ENCODE assay signal across 29 mouse cellular contexts in genomic region chr4:97784236-97784635, GRCm38 (mm10). TPM values are rescaled to one million over a fixed set of nuclear protein-coding genes. Genes with fewer than 3 reads are reported as not detected.
A peak's percentile ranks its signal among the peaks of the same experiment; 100 is the strongest.
DNase-seq lines count a peak whose midpoint lies in the region; ATAC-seq lines count a peak whose summit lies in the region.
"Had no signal": no experiment of that assay in that cellular context is flagged by ENCODE, and none has a peak within 500 bp of the region (broad histone marks: within the 10 kb centered on the region; RNA-seq: fewer than 3 reads in every experiment).

No protein-coding gene starts in this region.

- DNase-seq in forebrain, embryonic 11.5 days (ENCODE audit: low spot score) = no peak
- DNase-seq in frontal cortex, postnatal 36 days (ENCODE audit: low spot score in 2 of 2) = no peak
- DNase-seq: adrenal gland, adult 8-10 months; cerebellum, adult 8-10 months; gastrocnemius, postnatal 10 days; kidney, adult 11 months; kidney, postnatal 25 days; left cerebral cortex, postnatal 4 days; lung, adult 2 months; lung, postnatal 10 days; retina, postnatal 1 day; right cerebral cortex, postnatal 14 days; thymus, postnatal 36 days had no signal

- no peaks in the 10 kb centered on the region for H3K27me3 ChIP-seq in forebrain, embryonic 13.5 days
- H3K27me3 ChIP-seq in forebrain, embryonic 11.5 days (ENCODE audit: control insufficient read depth, insufficient read depth, low read length) = peaks cover 2% of the 10 kb centered on the region; the same call in 1 of the 2 replicates
- H3K27me3 ChIP-seq in hindbrain, embryonic 13.5 days = 0 out of 2 replicates have a peak, but pooled peaks cover 5% of the 10 kb centered on the region
- H3K27me3 ChIP-seq in hindbrain, embryonic 12.5 days = 0 out of 2 replicates have a peak, but pooled peaks cover 4% of the 10 kb centered on the region
- H3K27me3 ChIP-seq in forebrain, embryonic 16.5 days (replicated peaks; ENCODE audit: control insufficient read depth, insufficient read depth, low read length) = no peaks in the 10 kb centered on the region
- H3K27me3 ChIP-seq in intestine, embryonic 16.5 days (replicated peaks; ENCODE audit: control insufficient read depth, insufficient read depth, low read length) = no peaks in the 10 kb centered on the region
- H3K27me3 ChIP-seq: embryonic facial prominence, embryonic 12.5 days; heart, embryonic 15.5 days; neural tube, embryonic 15.5 days; stomach, embryonic 15.5 days had no signal

- WGBS in forebrain, embryonic 13.5 days = 85% methylated on average over 11 of the region's 11 CpGs
- WGBS in forebrain, embryonic 11.5 days = 91% methylated on average over 11 of the region's 11 CpGs
- 72% methylated on average over 11 of the region's 11 CpGs for whole genome bisulfite sequencing in hindbrain, embryonic 13.5 days
- 79% methylated on average over 11 of the region's 11 CpGs for WGBS in hindbrain, embryonic 12.5 days
- WGBS in forebrain, embryonic 16.5 days = 73% methylated on average over 11 of the region's 11 CpGs
- 85% methylated on average over 11 of the region's 11 CpGs for WGBS in intestine, embryonic 16.5 days

- no peak overlapping the region for H3K4me3 ChIP-seq in forebrain, embryonic 13.5 days
- no peak overlapping the region for H3K4me3 ChIP-seq in forebrain, embryonic 11.5 days (ENCODE audit: low read depth, low read length)
- H3K4me3 ChIP-seq in hindbrain, embryonic 13.5 days = no peak overlapping the region
- H3K4me3 ChIP-seq in hindbrain, embryonic 12.5 days = no peak overlapping the region
- H3K4me3 ChIP-seq in brown adipose tissue, adult 24 weeks (ENCODE audit: insufficient read depth, low read depth, low read length) = no peak overlapping the region
- H3K4me3 ChIP-seq in forebrain, embryonic 16.5 days (replicated peaks; ENCODE audit: low read length) = peak overlapping the region; percentile 19
- no peak overlapping the region for H3K4me3 ChIP-seq in intestine, embryonic 16.5 days (ENCODE audit: low read length)
- H3K4me3 ChIP-seq: embryonic facial prominence, embryonic 12.5 days; heart, embryonic 15.5 days; kidney, embryonic 15.5 days; midbrain, embryonic 15.5 days; neural tube, embryonic 15.5 days; stomach, embryonic 15.5 days had no signal

- peaks cover 64% of the 10 kb centered on the region for H3K4me1 ChIP-seq in forebrain, embryonic 13.5 days
- no peaks in the 10 kb centered on the region; the same call in 1 of the 2 replicates for H3K4me1 ChIP-seq in forebrain, embryonic 11.5 days (replicated peaks; ENCODE audit: control insufficient read depth, insufficient read depth, low read length)
- H3K4me1 ChIP-seq in hindbrain, embryonic 13.5 days (replicated peaks) = peaks cover 29% of the 10 kb centered on the region
- peaks cover 7% of the 10 kb centered on the region; the same call in 1 of the 2 replicates for H3K4me1 ChIP-seq in hindbrain, embryonic 12.5 days
- peaks cover 14% of the 10 kb centered on the region for H3K4me1 ChIP-seq in brown adipose tissue, adult 24 weeks (ENCODE audit: control insufficient read depth, insufficient read depth, insufficient read length, low read length)
- H3K4me1 ChIP-seq in forebrain, embryonic 16.5 days (replicated peaks; ENCODE audit: control insufficient read depth, insufficient read depth, low read length) = peaks cover 41% of the 10 kb centered on the region
- 0 out of 2 replicates have a peak, but pooled peaks cover 2% of the 10 kb centered on the region for H3K4me1 ChIP-seq in intestine, embryonic 16.5 days (ENCODE audit: control insufficient read depth, insufficient read depth, low read length)

- no peak for ATAC-seq in forebrain, embryonic 13.5 days
- ATAC-seq in forebrain, embryonic 11.5 days (replicated peaks; ENCODE audit: low FRiP score) = no peak
- no peak for ATAC-seq in hindbrain, embryonic 13.5 days (ENCODE audit: low FRiP score)
- no peak for ATAC-seq in hindbrain, embryonic 12.5 days (ENCODE audit: low FRiP score)
- ATAC-seq in forebrain, embryonic 16.5 days = no peak
- ATAC-seq in intestine, embryonic 16.5 days = no peak
- ATAC-seq: midbrain, embryonic 15.5 days had no signal

- no peak overlapping the region for H3K27ac ChIP-seq in forebrain, embryonic 13.5 days
- no peak overlapping the region for H3K27ac ChIP-seq in forebrain, embryonic 11.5 days (ENCODE audit: low read depth, low read length)
- H3K27ac ChIP-seq in hindbrain, embryonic 13.5 days = no peak overlapping the region
- no peak overlapping the region for H3K27ac ChIP-seq in hindbrain, embryonic 12.5 days
- H3K27ac ChIP-seq in brown adipose tissue, adult 24 weeks (replicated peaks; ENCODE audit: low read depth, low read length) = peak overlapping the region; percentile 57
- H3K27ac ChIP-seq in forebrain, embryonic 16.5 days (ENCODE audit: low read length) = peak overlapping the region; percentile 60
- H3K27ac ChIP-seq in intestine, embryonic 16.5 days (ENCODE audit: low read length) = no peak overlapping the region
- H3K27ac ChIP-seq: embryonic facial prominence, embryonic 12.5 days; heart, embryonic 15.5 days; kidney, embryonic 15.5 days; liver, embryonic 14.5 days; macrophage; midbrain, embryonic 15.5 days; neural tube, embryonic 15.5 days; stomach, embryonic 15.5 days had no signal

- H3K9me3 ChIP-seq in forebrain, embryonic 13.5 days (replicated peaks) = no peaks in the 10 kb centered on the region
- no peaks in the 10 kb centered on the region; the same call in 1 of the 2 replicates for H3K9me3 ChIP-seq in forebrain, embryonic 11.5 days (ENCODE audit: control insufficient read depth, low read length)
- no peaks in the 10 kb centered on the region for H3K9me3 ChIP-seq in hindbrain, embryonic 13.5 days
- no peaks in the 10 kb centered on the region for H3K9me3 ChIP-seq in hindbrain, embryonic 12.5 days (replicated peaks)
- no peaks in the 10 kb centered on the region for H3K9me3 ChIP-seq in forebrain, embryonic 16.5 days (ENCODE audit: control insufficient read depth, low read length)
- no peaks in the 10 kb centered on the region for H3K9me3 ChIP-seq in intestine, embryonic 16.5 days (ENCODE audit: control insufficient read depth, low read length)
- H3K9me3 ChIP-seq: embryonic facial prominence, embryonic 12.5 days; heart, embryonic 15.5 days; kidney, embryonic 15.5 days; midbrain, embryonic 15.5 days; neural tube, embryonic 15.5 days; stomach, embryonic 15.5 days had no signal

- peaks cover 32% of the 10 kb centered on the region for H3K36me3 ChIP-seq in forebrain, embryonic 13.5 days (ENCODE audit: poor library complexity, severe bottlenecking)
- peaks cover 7% of the 10 kb centered on the region for H3K36me3 ChIP-seq in forebrain, embryonic 11.5 days (ENCODE audit: control insufficient read depth, insufficient read depth, low read length)
- peaks cover 9% of the 10 kb centered on the region for H3K36me3 ChIP-seq in hindbrain, embryonic 13.5 days
- peaks cover 12% of the 10 kb centered on the region for H3K36me3 ChIP-seq in hindbrain, embryonic 12.5 days
- peaks cover 6% of the 10 kb centered on the region for H3K36me3 ChIP-seq in forebrain, embryonic 16.5 days (ENCODE audit: control insufficient read depth, insufficient read depth)
- 0 out of 2 replicates have a peak, but pooled peaks cover 8% of the 10 kb centered on the region for H3K36me3 ChIP-seq in intestine, embryonic 16.5 days (ENCODE audit: control insufficient read depth, insufficient read depth, low read length)
- H3K36me3 ChIP-seq: midbrain, embryonic 15.5 days had no signal

- H3K9ac ChIP-seq in forebrain, embryonic 13.5 days = no peak overlapping the region
- no peak overlapping the region for H3K9ac ChIP-seq in forebrain, embryonic 11.5 days (ENCODE audit: low read length)
- H3K9ac ChIP-seq in hindbrain, embryonic 13.5 days = no peak overlapping the region
- no peak overlapping the region for H3K9ac ChIP-seq in hindbrain, embryonic 12.5 days
- peak overlapping the region; percentile 22; the same call in 1 of the 2 replicates for H3K9ac ChIP-seq in forebrain, embryonic 16.5 days (replicated peaks; ENCODE audit: low read depth, low read length)
- no peak overlapping the region for H3K9ac ChIP-seq in intestine, embryonic 16.5 days (ENCODE audit: low read depth, low read length)
- H3K9ac ChIP-seq: embryonic facial prominence, embryonic 12.5 days; heart, embryonic 15.5 days; kidney, embryonic 15.5 days; liver, embryonic 14.5 days; midbrain, embryonic 15.5 days; neural tube, embryonic 15.5 days; stomach, embryonic 15.5 days had no signal

- H3K4me2 ChIP-seq in forebrain, embryonic 13.5 days = peak overlapping the region; percentile 14
- no peak overlapping the region for H3K4me2 ChIP-seq in forebrain, embryonic 11.5 days (ENCODE audit: low read depth, low read length, severe bottlenecking)
- H3K4me2 ChIP-seq in hindbrain, embryonic 13.5 days = peak overlapping the region; percentile 18; the same call in 1 of the 2 replicates
- no peak overlapping the region for H3K4me2 ChIP-seq in hindbrain, embryonic 12.5 days (replicated peaks)
- H3K4me2 ChIP-seq in forebrain, embryonic 16.5 days (ENCODE audit: low read length) = peak overlapping the region; percentile 34
- H3K4me2 ChIP-seq in intestine, embryonic 16.5 days (ENCODE audit: low read depth, low read length) = no peak overlapping the region
- H3K4me2 ChIP-seq: embryonic facial prominence, embryonic 12.5 days; heart, embryonic 15.5 days; kidney, embryonic 15.5 days; midbrain, embryonic 15.5 days; stomach, embryonic 15.5 days had no signal

RNA-seq across cellular contexts. Expression of gene E130114P18Rik, which starts 6.4 kb away (rescaled TPM):
- polyA plus RNA-seq in forebrain, embryonic 13.5 days (2015; fragmentation: Nextera tagmentation; extraction: Ambion mirVana) = 64.7 and 71.1 TPM in 2 replicates
- polyA plus RNA-seq in forebrain, embryonic 11.5 days (2014; fragmentation: Nextera tagmentation; extraction: Ambion mirVana) = 45.7 and 46.4 TPM in 2 replicates
- polyA plus RNA-seq in hindbrain, embryonic 13.5 days (2015; fragmentation: Nextera tagmentation; extraction: Ambion mirVana) = 34.2 and 37.0 TPM in 2 replicates
- 28.0 and 28.2 TPM in 2 replicates for polyA plus RNA-seq in hindbrain, embryonic 12.5 days (2016; fragmentation: Nextera tagmentation; extraction: Ambion mirVana)
- polyA plus RNA-seq in brown adipose tissue, adult 24 weeks (2012; ENCODE audit: insufficient read depth, insufficient read length, missing spikeins) = not detected in 2 replicates
- 31.0 and 34.5 TPM in 2 replicates for polyA plus RNA-seq in forebrain, embryonic 16.5 days (2015; fragmentation: Nextera tagmentation; extraction: Ambion mirVana)
- 2.5 and 2.6 TPM in 2 replicates for polyA plus RNA-seq in intestine, embryonic 16.5 days (2015; fragmentation: Nextera tagmentation; extraction: Ambion mirVana)
- polyA plus RNA-seq: G1E; liver, embryonic 14.5 days; macrophage; small intestine, adult 2 months had no signal

RNA-seq across cellular contexts. Expression of gene Nfia, which starts 11.7 kb away (rescaled TPM):
- 93.7 and 121 TPM in 2 replicates for polyA plus RNA-seq in forebrain, embryonic 13.5 days (2015; fragmentation: Nextera tagmentation; extraction: Ambion mirVana)
- 39.5 and 45.4 TPM in 2 replicates for polyA plus RNA-seq in forebrain, embryonic 11.5 days (2014; fragmentation: Nextera tagmentation; extraction: Ambion mirVana)
- 48.1 and 53.2 TPM in 2 replicates for polyA plus RNA-seq in hindbrain, embryonic 13.5 days (2015; fragmentation: Nextera tagmentation; extraction: Ambion mirVana)
- 58.4 and 62.7 TPM in 2 replicates for polyA plus RNA-seq in hindbrain, embryonic 12.5 days (2016; fragmentation: Nextera tagmentation; extraction: Ambion mirVana)
- 43.3 and 74.8 TPM in 2 replicates for polyA plus RNA-seq in brown adipose tissue, adult 24 weeks (2012; ENCODE audit: insufficient read depth, insufficient read length, missing spikeins)
- 88.3 and 97.1 TPM in 2 replicates for polyA plus RNA-seq in forebrain, embryonic 16.5 days (2015; fragmentation: Nextera tagmentation; extraction: Ambion mirVana)
- 23.7 and 24.0 TPM in 2 replicates for polyA plus RNA-seq in intestine, embryonic 16.5 days (2015; fragmentation: Nextera tagmentation; extraction: Ambion mirVana)

Comparison
In these comparisons a context has a peak if more than half of its experiments do, and no peak if none do; other contexts are left out.
1. H3K27ac ChIP-seq: peak in brown adipose tissue, adult 24 weeks (single experiment) and forebrain, embryonic 16.5 days (single experiment); none in forebrain, embryonic 13.5 days (single experiment), forebrain, embryonic 11.5 days (single experiment), hindbrain, embryonic 13.5 days (single experiment), hindbrain, embryonic 12.5 days (single experiment) and intestine, embryonic 16.5 days (single experiment).
2. H3K4me2 ChIP-seq: peak in forebrain, embryonic 13.5 days (single experiment), hindbrain, embryonic 13.5 days (single experiment) and forebrain, embryonic 16.5 days (single experiment); none in forebrain, embryonic 11.5 days (single experiment), hindbrain, embryonic 12.5 days (single experiment) and intestine, embryonic 16.5 days (single experiment).